Mouse (Mus musculus): ENCODE measurements around the gene Ndufaf1. TPM values are rescaled to one million over a fixed set of nuclear protein-coding genes. Genes with fewer than 3 reads are reported as not detected.

Ndufaf1 gene
- total RNA-seq (2023), result 10 to 100 TPM; 13.4 to 17.7 TPM

GRCm38 (mm10) chr2:119662220-119663182 is at the start of gene Ndufaf1:
Ndufaf1 (minus strand) TSS chr2:119662827.

DNA sequence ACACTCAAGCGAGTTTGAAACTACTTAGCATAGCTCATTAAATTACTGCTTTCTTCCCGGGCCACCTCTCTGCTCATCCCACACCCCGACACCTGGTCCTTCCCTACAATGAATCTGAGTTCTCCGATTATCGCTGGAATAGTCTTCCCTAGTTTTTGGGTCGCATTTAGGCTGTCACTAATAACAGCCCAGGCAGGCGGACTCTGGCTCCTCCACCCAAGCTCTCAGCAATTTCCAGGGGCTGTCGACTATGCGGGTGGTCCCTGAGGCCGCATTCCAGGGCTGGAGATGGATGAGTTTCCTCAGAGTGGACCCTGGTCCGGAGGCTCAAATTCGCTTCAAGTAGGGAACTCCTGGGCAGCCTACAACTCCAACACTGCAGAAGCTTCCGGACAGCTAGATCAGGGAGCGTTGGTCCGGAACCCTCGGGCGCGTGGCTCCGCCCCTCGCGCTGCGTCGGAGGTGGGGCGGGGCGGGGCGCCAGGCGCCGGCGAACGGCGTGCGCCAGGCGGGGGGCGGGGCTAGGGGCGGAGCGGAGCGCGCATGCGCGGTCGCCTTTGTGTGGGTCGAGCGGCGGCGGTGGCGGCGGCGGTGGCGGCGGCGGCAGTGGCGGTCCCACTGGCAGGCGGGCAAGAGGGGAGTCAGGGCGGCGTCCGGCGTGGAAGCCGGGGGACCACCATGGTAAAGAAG is 12.0 kb upstream of the Ndufaf1 start, which contains the start of gene Rtf1:
Gene Rtf1, plus strand, starts transcription at position 544 of the 690 bp plus-strand sequence.

GRCm38 (mm10) chr2:119618199-119618982 is 44.2 kb downstream of the Ndufaf1 start, which contains the start of the genes Nusap1 and Oip5:
Nusap1 (plus strand) TSS chr2:119618298.
Oip5 (minus strand) TSS chr2:119618469.

Other genes starting within 250 kb of the Ndufaf1 start
- 10 to 100 TPM; 48.6 to 50.0 TPM for gene Ino80, start 185.1 kb downstream of the Ndufaf1 start, total RNA-seq (2023)
- under 1 TPM; 0.09 to 0.12 TPM for gene Exd1, start 115.2 kb downstream of the Ndufaf1 start, total RNA-seq (2023)
- 10 to 100 TPM; 66.2 to 78.1 TPM for gene Chp1, start 115.1 kb downstream of the Ndufaf1 start, total RNA-seq (2023)
- 1 to 10 TPM; 1.0 to 3.4 TPM for gene Nusap1, start 44.5 kb downstream of the Ndufaf1 start, total RNA-seq (2023)
- gene Oip5, start 44.4 kb downstream of the Ndufaf1 start, total RNA-seq (2023), result 1 to 10 TPM; 1.2 to 1.7 TPM
- 10 to 100 TPM; 52.0 to 60.0 TPM for gene Rtf1, start 12.2 kb upstream of the Ndufaf1 start, total RNA-seq (2023)
- gene Itpka, start 79.5 kb upstream of the Ndufaf1 start, total RNA-seq (2023), result not detected
- 1 to 10 TPM in 1 of 2 experiments, under 1 TPM in 1; 0.79 to 2.0 TPM for gene Ltk, start 97.6 kb upstream of the Ndufaf1 start, total RNA-seq (2023)
- gene Rpap1, start 124.7 kb upstream of the Ndufaf1 start, total RNA-seq (2023), result 10 to 100 TPM; 29.0 to 34.1 TPM
- 1 to 10 TPM; 7.2 to 8.9 TPM for gene Tyro3, start 134.9 kb upstream of the Ndufaf1 start, total RNA-seq (2023)
- 10 to 100 TPM; 92.8 to 100.0 TPM for gene Mga, start 234.4 kb upstream of the Ndufaf1 start, total RNA-seq (2023)